Mouse (Mus musculus) neural tube, embryonic 11.5 days (tissue): Measurements from ENCODE around the gene Ccdc103. TPM values are rescaled to one million over a fixed set of nuclear protein-coding genes. Genes with fewer than 3 reads are reported as not detected.

Source experiments
- ATAC-seq: fragments of 200-750 bp; cut with Nextera tagmentation; 2 replicates; pipeline ENCODE4 v1.8.0; 2017; ENCODE audit warnings: moderate number of reproducible peaks, mild to moderate bottlenecking, moderate TSS enrichment, moderate library complexity; ENCODE audit not compliant: insufficient read depth, low FRiP score, low TSS enrichment
- DNase-seq: peaks from one replicate; pipeline ENCODE4 v3.0.0-alpha.2; 2015; ENCODE audit warnings: low spot score
- H3K27ac ChIP-seq: fragments of 300-500 bp; sonication (generic); 2 replicates; pipeline ENCODE4 v1.5.1; 2014; ENCODE audit warnings: low read depth, mild to moderate bottlenecking, low read length
- H3K27me3 ChIP-seq: fragments of 300-500 bp; sonication (generic); 2 replicates; pipeline ENCODE4 v1.6.1; 2014; ENCODE audit warnings: mild to moderate bottlenecking, low read length, mixed read lengths; ENCODE audit not compliant: control insufficient read depth, insufficient read depth
- H3K36me3 ChIP-seq: fragments of 300-500 bp; sonication (generic); 2 replicates; pipeline ENCODE4 v1.6.1; 2014; ENCODE audit warnings: mild to moderate bottlenecking, low read length, moderate library complexity, mixed read lengths; ENCODE audit not compliant: control insufficient read depth, insufficient read depth
- H3K4me1 ChIP-seq: fragments of 300-500 bp; sonication (generic); 2 replicates; pipeline ENCODE4 v1.6.1; 2014; ENCODE audit warnings: low read length, mixed read lengths; ENCODE audit not compliant: control insufficient read depth, insufficient read depth
- H3K4me2 ChIP-seq: fragments of 300-500 bp; sonication (generic); 2 replicates; pipeline ENCODE4 v1.6.1; 2014; ENCODE audit warnings: low read depth, mild to moderate bottlenecking, moderate library complexity
- H3K4me3 ChIP-seq: fragments of 300-500 bp; sonication (generic); 2 replicates; pipeline ENCODE4 v1.5.1; 2014; ENCODE audit warnings: low read depth, low read length
- H3K9ac ChIP-seq: fragments of 300-500 bp; sonication (generic); 2 replicates; pipeline ENCODE4 v1.6.1; 2014; ENCODE audit warnings: mild to moderate bottlenecking, low read length
- H3K9me3 ChIP-seq: fragments of 300-500 bp; sonication (generic); 2 replicates; pipeline ENCODE4 v1.6.1; 2016; ENCODE audit warnings: low read length; ENCODE audit not compliant: control insufficient read depth
- WGBS: fragments of 180-500 bp; shearing (Covaris S2); extraction: QIAGEN DNeasy Blood & Tissue Kit; methylation state at CpG from one replicate; pipeline ENCODE4 v1.1.7; 2014; 5-methylcytosine and 5-hydroxymethylcytosine counted together
- polyA plus RNA-seq: library from polyadenylated mRNA; unstranded; fragments of >200 nt; fragmentation: Nextera tagmentation; extraction: Ambion mirVana; gene quantifications from 2 replicates; pipeline ENCODE4 v1.2.1, GENCODE M21; 2014

The Ccdc103 gene
- polyA plus RNA-seq, 1 experiment from 2014 or later: 1.9 TPM

GRCm38 (mm10) chr11:102921491-102921890 lies 40.5 kb downstream of the Ccdc103 start:
- no peak overlapping the region for H3K4me2 ChIP-seq
- H3K9ac ChIP-seq: no peak overlapping the region
- H3K36me3 ChIP-seq: peaks cover 3% of the 10 kb centered on the region
- H3K9me3 ChIP-seq: no peaks in the 10 kb centered on the region
- peaks cover 2% of the 10 kb centered on the region; the same call in 1 of the 2 replicates for H3K4me1 ChIP-seq
- H3K4me3 ChIP-seq: no peak overlapping the region
- 85% methylated on average over 6 of the region's 6 CpGs for WGBS
- ATAC-seq: no peak
- no peaks in the 10 kb centered on the region for H3K27me3 ChIP-seq
- H3K27ac ChIP-seq: no peak overlapping the region
- DNase-seq: no peak

- peak within 1 kb of the TSS; percentile 60 for H3K9ac ChIP-seq
- under 1% methylated on average over 62 of the region's 62 CpGs for WGBS
- peak within 1 kb of the TSS; percentile 86 for H3K27ac ChIP-seq
- H3K4me1 ChIP-seq: peaks cover 2% of the 10 kb centered on the region; the same call in 1 of the 2 replicates
- peak; percentile 97 for DNase-seq
- peak; percentile 81 for ATAC-seq
- no peaks in the 10 kb centered on the region for H3K9me3 ChIP-seq
- H3K27me3 ChIP-seq: no peaks in the 10 kb centered on the region
- H3K4me3 ChIP-seq: peak within 1 kb of the TSS; percentile 64
- peaks cover 3% of the 10 kb centered on the region for H3K36me3 ChIP-seq
- peak within 1 kb of the TSS; percentile 45 for H3K4me2 ChIP-seq
Measured at GRCm38 (mm10) chr11:102924557-102925350, 43.8 kb downstream of the Ccdc103 start, which contains the start of gene Kif18b. Kif18b (minus strand) TSS chr11:102925124.

- peak overlapping the region; percentile 60 for H3K9ac ChIP-seq
- H3K27ac ChIP-seq: peak overlapping the region; percentile 86
- ATAC-seq: peak; percentile 20; the same call in 1 of the 2 replicates
- H3K4me2 ChIP-seq: peak overlapping the region; percentile 45
- no peaks in the 10 kb centered on the region for H3K9me3 ChIP-seq
- H3K4me1 ChIP-seq: peaks cover 2% of the 10 kb centered on the region; the same call in 1 of the 2 replicates
- WGBS: 2% methylated on average over 10 of the region's 10 CpGs
- no peak for DNase-seq
- peaks cover 3% of the 10 kb centered on the region for H3K36me3 ChIP-seq
- H3K4me3 ChIP-seq: peak overlapping the region; percentile 64
- H3K27me3 ChIP-seq: no peaks in the 10 kb centered on the region
Measured at GRCm38 (mm10) chr11:102925351-102925717, 44.3 kb downstream of the Ccdc103 start.

GRCm38 (mm10) chr11:102930672-102931071 lies 49.7 kb downstream of the Ccdc103 start:
- Histone ChIP-seq H3K4me1 (no peaks in the 10 kb centered on the region), H3K9me3 (no peaks in the 10 kb centered on the region), H3K36me3 (no peaks in the 10 kb centered on the region), H3K27ac (no peak overlapping the region), H3K4me2 (no peak overlapping the region), H3K9ac (no peak overlapping the region), H3K4me3 (no peak overlapping the region), H3K27me3 (no peaks in the 10 kb centered on the region)
- 95% methylated on average over 10 of the region's 10 CpGs for WGBS
- DNase-seq (no peak), ATAC-seq (no peak)

Other genes starting within 250 kb of the Ccdc103 start
- gene Meioc, start 217.5 kb upstream of the Ccdc103 start, polyA plus RNA-seq: 0.84 and 0.89 TPM in 2 replicates
- gene Ccdc43, start 183.4 kb upstream of the Ccdc103 start, polyA plus RNA-seq: 53.8 and 55.9 TPM in 2 replicates
- 21.7 and 23.2 TPM in 2 replicates for gene Adam11, start 119.8 kb upstream of the Ccdc103 start, polyA plus RNA-seq
- 78.5 and 80.3 TPM in 2 replicates for gene Gjc1, start 61.5 kb upstream of the Ccdc103 start, polyA plus RNA-seq
- gene Higd1b, start 45.4 kb upstream of the Ccdc103 start, polyA plus RNA-seq: not detected in 2 replicates
- gene Eftud2, start 219 bp upstream of the Ccdc103 start, polyA plus RNA-seq: 239 and 255 TPM in 2 replicates
- gene Fam187a, start 4.0 kb downstream of the Ccdc103 start, polyA plus RNA-seq: not detected in 2 replicates
- 0.12 and 0.20 TPM in 2 replicates for gene Gfap, start 19.7 kb downstream of the Ccdc103 start, polyA plus RNA-seq
- gene Kif18b, start 43.9 kb downstream of the Ccdc103 start, polyA plus RNA-seq: 5.1 and 6.6 TPM in 2 replicates
- gene C1ql1, start 65.5 kb downstream of the Ccdc103 start, polyA plus RNA-seq: 2.9 and 4.0 TPM in 2 replicates
- gene Nmt1, start 147.0 kb downstream of the Ccdc103 start, polyA plus RNA-seq: 51.5 and 53.3 TPM in 2 replicates
- 319 and 323 TPM in 2 replicates for gene Dcakd, start 147.1 kb downstream of the Ccdc103 start, polyA plus RNA-seq
- gene Plcd3, start 220.5 kb downstream of the Ccdc103 start, polyA plus RNA-seq: 0.80 and 0.90 TPM in 2 replicates
- gene Acbd4, start 220.5 kb downstream of the Ccdc103 start, polyA plus RNA-seq: 4.4 and 6.4 TPM in 2 replicates
- gene Hexim1, start 235.0 kb downstream of the Ccdc103 start, polyA plus RNA-seq: 3.6 and 3.9 TPM in 2 replicates